Mouse (Mus musculus): ENCODE measurements around the gene Polr2e. TPM values are rescaled to one million over a fixed set of nuclear protein-coding genes. Genes with fewer than 3 reads are reported as not detected.
"Not testable (repeated sequence)": the region's sequence is repeated elsewhere in the genome, so short reads cannot be mapped to it uniquely, and the experiment has no call there.

Gene Polr2e
- polyA plus RNA-seq, 1 experiment from 2014 or later, result 312 TPM

GRCm38 (mm10) chr10:80055364-80055763 is 15.8 kb upstream of the Polr2e start:
- DNase-seq (ENCODE audit: low spot score), result no peak
- Histone ChIP-seq H3K36me3 (replicated peaks) (peaks cover 53% of the 10 kb centered on the region), H3K27me3 (replicated peaks; ENCODE audit: low read depth, poor library complexity, severe bottlenecking) (no peaks in the 10 kb centered on the region), H3K27ac (replicated peaks) (no peak overlapping the region), H3K4me3 (peak overlapping the region; percentile 94), H3K9me3 (no peaks in the 10 kb centered on the region), H3K4me1 (peaks cover 63% of the 10 kb centered on the region)
- WGBS, result 86% methylated on average over 5 of the region's 5 CpGs

GRCm38 (mm10) chr10:80054911-80055310 is 15.3 kb upstream of the Polr2e start:
- not testable (repeated sequence) for H3K9me3 ChIP-seq; H3K27me3 ChIP-seq (replicated peaks; ENCODE audit: low read depth, poor library complexity, severe bottlenecking); DNase-seq (ENCODE audit: low spot score)
- peaks cover 49% of the 10 kb centered on the region for H3K36me3 ChIP-seq (replicated peaks)
- H3K4me3 ChIP-seq, result peak overlapping the region; percentile 94
- peak overlapping the region; percentile 98 for H3K27ac ChIP-seq (replicated peaks)
- peaks cover 67% of the 10 kb centered on the region for H3K4me1 ChIP-seq
- 38% methylated on average over 3 of the region's 3 CpGs for WGBS

- H3K4me1 ChIP-seq, result peaks cover 75% of the 10 kb centered on the region
- 3% methylated on average over 77 of the region's 77 CpGs for WGBS
- H3K4me3 ChIP-seq, result peak overlapping the region; percentile 94
- no peaks in the 10 kb centered on the region for H3K9me3 ChIP-seq
- peak overlapping the region; percentile 98 for H3K27ac ChIP-seq (replicated peaks)
- no peaks in the 10 kb centered on the region for H3K27me3 ChIP-seq (replicated peaks; ENCODE audit: low read depth, poor library complexity, severe bottlenecking)
- peaks cover 41% of the 10 kb centered on the region for H3K36me3 ChIP-seq (replicated peaks)
- peak; percentile 83 for DNase-seq (ENCODE audit: low spot score)
Measured at GRCm38 (mm10) chr10:80053831-80054815, 14.5 kb upstream of the Polr2e start.

GRCm38 (mm10) chr10:80053259-80053780 is 13.7 kb upstream of the Polr2e start:
- no peaks in the 10 kb centered on the region for H3K27me3 ChIP-seq (replicated peaks; ENCODE audit: low read depth, poor library complexity, severe bottlenecking)
- peak; percentile 100 for DNase-seq (ENCODE audit: low spot score)

GRCm38 (mm10) chr10:80052374-80052764 is 12.8 kb upstream of the Polr2e start:
- Histone ChIP-seq H3K36me3 (replicated peaks) (peaks cover 23% of the 10 kb centered on the region), H3K27ac (replicated peaks) (peak overlapping the region; percentile 98), H3K9me3 (no peaks in the 10 kb centered on the region), H3K4me3 (0 out of 2 replicates have a peak overlapping the region, but pooled peaks have one; percentile 2), H3K4me1 (peaks cover 88% of the 10 kb centered on the region), H3K27me3 (replicated peaks; ENCODE audit: low read depth, poor library complexity, severe bottlenecking) (0 out of 2 replicates have a peak, but pooled peaks cover 2% of the 10 kb centered on the region)
- WGBS, result 82% methylated on average over 5 of the region's 5 CpGs
- no peak for DNase-seq (ENCODE audit: low spot score)

More at GRCm38 (mm10) chr10:80053259-80053780, 13.7 kb upstream of the Polr2e start:
- Histone ChIP-seq H3K36me3 (replicated peaks) (peaks cover 33% of the 10 kb centered on the region), H3K9me3 (no peaks in the 10 kb centered on the region), H3K27ac (replicated peaks) (peak overlapping the region; percentile 98), H3K4me1 (peaks cover 81% of the 10 kb centered on the region), H3K4me3 (peak overlapping the region; percentile 94)
- under 1% methylated on average over 47 of the region's 47 CpGs for WGBS

GRCm38 (mm10) chr10:80051618-80052373 is 12.2 kb upstream of the Polr2e start:
- DNase-seq (ENCODE audit: low spot score), result peak; percentile 31
- 21% methylated on average over 14 of the region's 14 CpGs for WGBS
- Histone ChIP-seq H3K9me3 (no peaks in the 10 kb centered on the region), H3K36me3 (replicated peaks) (peaks cover 18% of the 10 kb centered on the region), H3K4me3 (peak overlapping the region; percentile 21), H3K4me1 (peaks cover 93% of the 10 kb centered on the region), H3K27ac (replicated peaks) (peak overlapping the region; percentile 98), H3K27me3 (replicated peaks; ENCODE audit: low read depth, poor library complexity, severe bottlenecking) (0 out of 2 replicates have a peak, but pooled peaks cover 8% of the 10 kb centered on the region)

- peaks cover 10% of the 10 kb centered on the region for H3K36me3 ChIP-seq (replicated peaks)
- H3K9me3 ChIP-seq, result no peaks in the 10 kb centered on the region
- 0 out of 2 replicates have a peak, but pooled peaks cover 10% of the 10 kb centered on the region for H3K27me3 ChIP-seq (replicated peaks; ENCODE audit: low read depth, poor library complexity, severe bottlenecking)
- H3K27ac ChIP-seq (replicated peaks), result peak overlapping the region; percentile 98
- DNase-seq (ENCODE audit: low spot score), result no peak
- peaks cover 94% of the 10 kb centered on the region for H3K4me1 ChIP-seq
- peak overlapping the region; percentile 21; the same call in 1 of the 2 replicates for H3K4me3 ChIP-seq
- 19% methylated on average over 15 of the region's 15 CpGs for WGBS
Measured at GRCm38 (mm10) chr10:80050885-80051617, 11.5 kb upstream of the Polr2e start.

GRCm38 (mm10) chr10:80050244-80050643 is 10.6 kb upstream of the Polr2e start:
- Histone ChIP-seq H3K4me3 (no peak overlapping the region), H3K27ac (replicated peaks) (peak overlapping the region; percentile 81), H3K9me3 (no peaks in the 10 kb centered on the region), H3K27me3 (replicated peaks; ENCODE audit: low read depth, poor library complexity, severe bottlenecking) (0 out of 2 replicates have a peak, but pooled peaks cover 10% of the 10 kb centered on the region), H3K4me1 (peaks cover 87% of the 10 kb centered on the region), H3K36me3 (replicated peaks) (peaks cover 2% of the 10 kb centered on the region)
- 27% methylated on average over 6 of the region's 6 CpGs for WGBS
- DNase-seq (ENCODE audit: low spot score), result no peak

GRCm38 (mm10) chr10:80048834-80049233 is 9.2 kb upstream of the Polr2e start:
- no peaks in the 10 kb centered on the region for H3K36me3 ChIP-seq (replicated peaks)
- no peak overlapping the region for H3K4me3 ChIP-seq
- peak overlapping the region; percentile 81 for H3K27ac ChIP-seq (replicated peaks)
- peaks cover 76% of the 10 kb centered on the region for H3K4me1 ChIP-seq
- no peaks in the 10 kb centered on the region for H3K9me3 ChIP-seq
- DNase-seq (ENCODE audit: low spot score), result no peak
- 0 out of 2 replicates have a peak, but pooled peaks cover 10% of the 10 kb centered on the region for H3K27me3 ChIP-seq (replicated peaks; ENCODE audit: low read depth, poor library complexity, severe bottlenecking)
- WGBS, result 43% methylated on average over 3 of the region's 3 CpGs

- Histone ChIP-seq H3K27me3 (replicated peaks; ENCODE audit: low read depth, poor library complexity, severe bottlenecking) (0 out of 2 replicates have a peak, but pooled peaks cover 10% of the 10 kb centered on the region), H3K9me3 (no peaks in the 10 kb centered on the region), H3K4me3 (peak overlapping the region; percentile 11; the same call in 1 of the 2 replicates), H3K27ac (replicated peaks) (peak overlapping the region; percentile 81), H3K4me1 (peaks cover 72% of the 10 kb centered on the region), H3K36me3 (replicated peaks) (no peaks in the 10 kb centered on the region)
- 19% methylated on average over 5 of the region's 5 CpGs for WGBS
- no peak for DNase-seq (ENCODE audit: low spot score)
Measured at GRCm38 (mm10) chr10:80048396-80048795, 8.8 kb upstream of the Polr2e start.

GRCm38 (mm10) chr10:80047041-80047565 is 7.5 kb upstream of the Polr2e start, which contains the start of gene Gpx4:
Gene Gpx4 (plus strand): TSS chr10:80047166.
- Histone ChIP-seq H3K9me3 (no peaks in the 10 kb centered on the region), H3K27me3 (replicated peaks; ENCODE audit: low read depth, poor library complexity, severe bottlenecking) (0 out of 2 replicates have a peak, but pooled peaks cover 10% of the 10 kb centered on the region), H3K36me3 (replicated peaks) (no peaks in the 10 kb centered on the region), H3K4me3 (0 out of 2 replicates have a peak within 1 kb of the TSS, but pooled peaks have one; percentile 11), H3K4me1 (peaks cover 60% of the 10 kb centered on the region), H3K27ac (replicated peaks) (peak within 1 kb of the TSS; percentile 81)
- WGBS, result 45% methylated on average over 9 of the region's 9 CpGs
- DNase-seq (ENCODE audit: low spot score), result no peak

Data from embryonic facial prominence, embryonic 10.5 days (tissue).